Mouse (Mus musculus) megakaryocyte, embryonic 14.5 days (primary cell): ENCODE data around the gene Glrx2.

ENCODE experiments used
- FLI1 ChIP-seq: IDR thresholded peaks from 2 replicates; pipeline ENCODE4 v1.6.1; 2012; ENCODE audit warnings: low read length, inconsistent platforms, mixed read lengths
- GATA1 ChIP-seq: IDR thresholded peaks from 3 replicates; pipeline ENCODE4 v1.6.1; 2012; ENCODE audit warnings: mixed read lengths, low read length, inconsistent platforms, borderline replicate concordance

GRCm38 (mm10) chr1:143742186-143742585, 26.0 kb downstream of the Glrx2 start:
- no peak for TF ChIP-seq GATA1
- TF ChIP-seq FLI1, result no peak
